ENCODE assay signal across 8 mouse cellular contexts in the genomic region with DNA sequence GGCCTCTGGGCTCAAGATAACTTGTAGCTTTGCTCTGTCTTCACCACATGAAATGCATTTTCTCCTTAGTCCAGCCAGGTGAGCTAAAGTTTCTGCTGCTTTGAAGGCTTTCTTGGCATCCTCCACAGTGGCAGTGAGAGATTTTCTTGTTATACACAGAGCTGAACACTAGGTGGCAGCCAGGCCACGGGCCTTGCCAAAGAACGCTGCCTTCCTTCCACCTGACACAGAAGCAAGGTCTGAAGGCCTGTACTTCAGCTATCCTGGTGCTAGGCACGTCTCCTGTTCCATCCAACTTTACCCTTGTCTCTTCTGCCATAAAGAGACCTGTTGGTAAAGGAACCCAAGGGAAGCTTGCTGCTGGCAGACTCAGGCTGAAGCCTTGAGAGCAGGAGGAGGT. TPM values are rescaled to one million over a fixed set of nuclear protein-coding genes. Genes with fewer than 3 reads are reported as not detected.
DNase-seq lines count a peak whose midpoint lies in the region; ATAC-seq lines count a peak whose summit lies in the region.

No protein-coding gene starts in this region.

- peak; percentile 29 to 79 for DNase-seq in adrenal gland, adult (ENCODE audit: inconsistent age in 2 of 2, low spot score in 1 of 2)
- DNase-seq in adrenal gland, postnatal 4 days (ENCODE audit: low spot score in 2 of 2), result no peak
- DNase-seq in adipocyte (ENCODE audit: low spot score), result peak; percentile 63
- DNase-seq in embryo, embryonic 11.5 days (ENCODE audit: low read depth, low spot score), result peak; percentile 19
- DNase-seq in heart, postnatal 4 days, result peak; percentile 59
- DNase-seq in layer of hippocampus, adult 9-10 months (ENCODE audit: low spot score), result peak; percentile 39
- DNase-seq in right cerebral cortex, postnatal 14 days, result peak; percentile 47

- peak; percentile 94 for ATAC-seq in megakaryocyte progenitor cell, adult 5-6 weeks (replicated peaks; ENCODE audit: poor library complexity)

RNA-seq across cellular contexts. Expression of gene Crnn, which starts 14.1 kb away (rescaled TPM):
- total RNA-seq in adrenal gland, postnatal 4 days (2021), result not detected
- total RNA-seq in heart, postnatal 4 days (2021), result not detected
- total RNA-seq in megakaryocyte progenitor cell, adult 5-6 weeks (2015), result not detected in 2 replicates
- not detected in 2 replicates for total RNA-seq in megakaryocyte progenitor cell, adult 5-6 weeks (2017)

Comparison
In these comparisons a context has a peak if more than half of its experiments do, and no peak if none do; other contexts are left out.
1. DNase-seq: peak in adrenal gland, adult (2 of 2), adipocyte (single experiment), embryo, embryonic 11.5 days (single experiment), heart, postnatal 4 days (single experiment), layer of hippocampus, adult 9-10 months (single experiment) and right cerebral cortex, postnatal 14 days (single experiment); none in adrenal gland, postnatal 4 days (0 of 2).